Mouse (Mus musculus): ENCODE measurements around the gene Anapc2.
A peak's percentile ranks its signal among the peaks of the same experiment; 100 is the strongest.

Gene Anapc2

GRCm38 (mm10) chr2:25303452-25303851, 31.2 kb downstream of the Anapc2 start:
- DNase-seq (ENCODE audit: low read depth, low spot score) = no peak

GRCm38 (mm10) chr2:25303931-25304656, 31.8 kb downstream of the Anapc2 start:
- DNase-seq (ENCODE audit: low read depth, low spot score) = no peak

- DNase-seq (ENCODE audit: low read depth, low spot score) = peak; percentile 60
These were observed 32.6 kb downstream of the Anapc2 start for GRCm38 (mm10) chr2:25304657-25305541.

- DNase-seq (ENCODE audit: low read depth, low spot score) = no peak
These were observed 33.5 kb downstream of the Anapc2 start for GRCm38 (mm10) chr2:25305587-25306359.

GRCm38 (mm10) chr2:25310180-25310579, 37.9 kb downstream of the Anapc2 start:
- DNase-seq (ENCODE audit: low read depth, low spot score) = no peak

GRCm38 (mm10) chr2:25310969-25311368, 38.7 kb downstream of the Anapc2 start:
- DNase-seq (ENCODE audit: low read depth, low spot score) = peak; percentile 45

GRCm38 (mm10) chr2:25311491-25311891, 39.2 kb downstream of the Anapc2 start:
- peak; percentile 66 for DNase-seq (ENCODE audit: low read depth, low spot score)

- no peak for DNase-seq (ENCODE audit: low read depth, low spot score)
These were observed 46.1 kb downstream of the Anapc2 start for GRCm38 (mm10) chr2:25318119-25318966.

- peak; percentile 92 for DNase-seq (ENCODE audit: low read depth, low spot score)
These were observed 46.9 kb downstream of the Anapc2 start, which contains the start of gene Grin1 for GRCm38 (mm10) chr2:25318971-25319773. TSS of gene Grin1 (minus strand) at chr2:25319187.

- DNase-seq (ENCODE audit: low read depth, low spot score) = no peak
These were observed 47.8 kb downstream of the Anapc2 start for GRCm38 (mm10) chr2:25320084-25320483.

- no peak for DNase-seq (ENCODE audit: low read depth, low spot score)
These were observed 53.8 kb downstream of the Anapc2 start for GRCm38 (mm10) chr2:25326036-25326435.

GRCm38 (mm10) chr2:25328440-25328839, 56.2 kb downstream of the Anapc2 start:
- peak; percentile 83 for DNase-seq (ENCODE audit: low read depth, low spot score)

- DNase-seq (ENCODE audit: low read depth, low spot score) = peak; percentile 36
These were observed 59.2 kb downstream of the Anapc2 start for GRCm38 (mm10) chr2:25331470-25331869.

GRCm38 (mm10) chr2:25332286-25333160, 60.2 kb downstream of the Anapc2 start, which contains the start of gene Man1b1:
TSS of gene Man1b1 (plus strand) at chr2:25332338.
- peak; percentile 100 for DNase-seq (ENCODE audit: low read depth, low spot score)

GRCm38 (mm10) chr2:25333569-25333968, 61.3 kb downstream of the Anapc2 start:
- no peak for DNase-seq (ENCODE audit: low read depth, low spot score)

Data from ZHBTc4 (cell line).